Comparison of ENCODE assay signal across 8 mouse cellular contexts in the genomic region with DNA sequence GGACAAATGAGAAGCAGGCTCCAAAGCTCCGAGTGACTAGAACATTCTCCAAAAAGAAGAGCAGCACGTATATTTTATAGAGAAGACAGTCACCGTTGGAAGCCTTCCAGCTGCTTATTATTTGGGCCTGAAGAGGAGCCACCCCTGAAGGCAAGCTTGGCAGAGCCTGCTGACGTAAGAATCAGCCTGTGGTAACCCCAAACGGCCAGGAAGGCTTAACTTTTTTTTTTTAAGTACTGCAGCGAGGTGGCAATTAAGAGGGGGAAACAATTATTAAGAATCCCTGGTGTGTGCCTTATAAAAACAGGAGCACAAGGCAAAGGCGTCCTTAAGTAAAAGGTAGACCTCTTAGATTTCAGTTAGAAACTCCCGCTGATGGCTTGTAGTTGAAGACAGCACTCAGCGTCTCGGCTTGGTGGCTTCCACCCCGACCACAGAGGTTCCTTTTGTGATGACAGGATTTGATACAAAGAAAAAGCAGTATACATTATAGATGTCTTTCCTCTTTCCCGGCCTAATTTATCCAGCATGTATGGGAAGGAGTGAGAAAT. TPM values are rescaled to one million over a fixed set of nuclear protein-coding genes. Genes with fewer than 3 reads are reported as not detected.
DNase-seq lines count a peak whose midpoint lies in the region; ATAC-seq and TF ChIP-seq lines count a peak whose summit lies in the region.

No protein-coding gene starts in this region.

- no peak for TF ChIP-seq POLR2A in heart, adult 2 months (IDR thresholded peaks at IDR 0.05; ENCODE audit: insufficient read depth, low read depth, low read length)

- H3K9ac ChIP-seq in heart, adult 2 months (ENCODE audit: low read depth, low read length): peak overlapping the region; percentile 47
- H3K9ac ChIP-seq in forebrain, embryonic 14.5 days (ENCODE audit: low read length): peak overlapping the region; percentile 76

- H3K79me2 ChIP-seq in heart, adult 2 months (replicated peaks; ENCODE audit: control insufficient read depth, insufficient read depth, low read length): no peaks in the 10 kb centered on the region

- no peak for ATAC-seq in forebrain, embryonic 14.5 days

- no peak for TF ChIP-seq CTCF in heart, adult 2 months (IDR thresholded peaks at IDR 0.05)

- H3K9me3 ChIP-seq in forebrain, embryonic 14.5 days (replicated peaks; ENCODE audit: control insufficient read depth, low read length): no peaks in the 10 kb centered on the region
- H3K9me3 ChIP-seq in midbrain, embryonic 10.5 days (replicated peaks): no peaks in the 10 kb centered on the region

- peak overlapping the region; percentile 92 for H3K27ac ChIP-seq in heart, adult 2 months
- H3K27ac ChIP-seq in forebrain, embryonic 14.5 days (ENCODE audit: low read depth, low read length): no peak overlapping the region
- H3K27ac ChIP-seq in midbrain, embryonic 10.5 days (replicated peaks): peak overlapping the region; percentile 90

- no peaks in the 10 kb centered on the region for H3K36me3 ChIP-seq in heart, adult 2 months (ENCODE audit: control insufficient read depth, insufficient read depth, low read length)
- H3K36me3 ChIP-seq in forebrain, embryonic 14.5 days (ENCODE audit: control insufficient read depth, insufficient read depth, low read length): no peaks in the 10 kb centered on the region
- no peaks in the 10 kb centered on the region for H3K36me3 ChIP-seq in midbrain, embryonic 10.5 days

- H3K4me1 ChIP-seq in heart, adult 2 months (ENCODE audit: control insufficient read depth, insufficient read depth, low read length): peaks cover 5% of the 10 kb centered on the region
- H3K4me1 ChIP-seq in forebrain, embryonic 14.5 days (ENCODE audit: control insufficient read depth, insufficient read depth, low read length): peaks cover 10% of the 10 kb centered on the region; the same call in 1 of the 2 replicates
- H3K4me1 ChIP-seq in midbrain, embryonic 10.5 days: peaks cover 41% of the 10 kb centered on the region

- WGBS in heart, adult 2 months: 29% methylated on average over 12 of the region's 12 CpGs
- 1% methylated on average over 12 of the region's 12 CpGs for WGBS in forebrain, embryonic 14.5 days
- WGBS in midbrain, embryonic 10.5 days: 4% methylated on average over 12 of the region's 12 CpGs

- intact Hi-C loops in heart, adult 2 months (cut with DNase I): loop anchor here (2.0 to 5.0 kb wide), 4 partner anchors 17 to 125 kb away; partner anchors contain the start of gene Pgm2
- intact Hi-C loops in left cerebral cortex, postnatal 4 days (cut with DNase I): no loop called here

- H3K4me3 ChIP-seq in heart, adult 2 months: peak overlapping the region; percentile 92
- peak overlapping the region; percentile 69 for H3K4me3 ChIP-seq in forebrain, embryonic 14.5 days (ENCODE audit: low read depth, low read length)
- H3K4me3 ChIP-seq in midbrain, embryonic 10.5 days: peak overlapping the region; percentile 81

- TF ChIP-seq EP300 in heart, adult 2 months (IDR thresholded peaks at IDR 0.05; ENCODE audit: insufficient read depth, low read depth, low read length): no peak

- DNase-seq in heart, adult 2 months: peak in 1 of 2 experiments; percentile 46
- no peak for DNase-seq in heart, postnatal 4 days
- DNase-seq in adrenal gland, postnatal 10 days: peak; percentile 61
- peak; percentile 56 for DNase-seq in forebrain, embryonic 14.5 days (ENCODE audit: low spot score)
- DNase-seq in kidney, postnatal 10 days: peak; percentile 34
- DNase-seq in midbrain, embryonic 10.5 days (ENCODE audit: low spot score): peak; percentile 24
- DNase-seq in thymus, postnatal 4 days: peak; percentile 53
- no peak for DNase-seq in left cerebral cortex, postnatal 4 days

- peak overlapping the region; percentile 66 for H3K4me2 ChIP-seq in forebrain, embryonic 14.5 days (ENCODE audit: low read length)

- no peaks in the 10 kb centered on the region for H3K27me3 ChIP-seq in heart, adult 2 months (ENCODE audit: control insufficient read depth, insufficient read depth, low read length)
- no peaks in the 10 kb centered on the region for H3K27me3 ChIP-seq in forebrain, embryonic 14.5 days (replicated peaks; ENCODE audit: control insufficient read depth, insufficient read depth, low read length)
- H3K27me3 ChIP-seq in midbrain, embryonic 10.5 days (ENCODE audit: low read depth, poor library complexity, severe bottlenecking): no peaks in the 10 kb centered on the region

RNA-seq across cellular contexts. Expression of gene Rell1, which starts 1.0 kb away (rescaled TPM):
- 10 to 100 TPM in 1 of 2 experiments, 1 to 10 TPM in 1; 9.3 to 10.4 TPM for total RNA-seq in heart, adult 2 months (2021)
- 3.4 and 4.6 TPM in 2 replicates for polyA plus RNA-seq in heart, adult 2 months (2012; rRNA removed)
- total RNA-seq in heart, postnatal 4 days (2021): 10 to 100 TPM; 18.9 to 20.1 TPM
- total RNA-seq in adrenal gland, postnatal 10 days (2021): 10 to 100 TPM; 32.3 to 32.4 TPM
- polyA plus RNA-seq in forebrain, embryonic 14.5 days (2014; fragmentation: Nextera tagmentation; extraction: Ambion mirVana): 9.3 and 10.2 TPM in 2 replicates
- 11.8 and 12.5 TPM in 2 replicates for polyA plus RNA-seq in midbrain, embryonic 10.5 days (2016; fragmentation: Nextera tagmentation; extraction: Ambion mirVana)
- total RNA-seq in left cerebral cortex, postnatal 4 days (2021): 10 to 100 TPM; 12.1 to 12.8 TPM

Comparison
In these comparisons a context has a peak if more than half of its experiments do, and no peak if none do; other contexts are left out.
1. DNase-seq: peak in adrenal gland, postnatal 10 days (single experiment), forebrain, embryonic 14.5 days (single experiment), kidney, postnatal 10 days (single experiment), midbrain, embryonic 10.5 days (single experiment) and thymus, postnatal 4 days (single experiment); none in heart, postnatal 4 days (single experiment) and left cerebral cortex, postnatal 4 days (single experiment).
2. Peak in every context shown above with its lines, with median percentiles within 50 percentile points of each other: H3K4me3 ChIP-seq.